In genomic region chr2:156202848-156203437, GRCm38 (mm10) we compare ENCODE assay signal across 8 mouse cellular contexts. TPM values are rescaled to one million over a fixed set of nuclear protein-coding genes. Genes with fewer than 3 reads are reported as not detected.
DNase-seq lines count a peak whose midpoint lies in the region; ATAC-seq lines count a peak whose summit lies in the region.

No protein-coding gene starts in this region.

- H3K4me2 ChIP-seq in hindbrain, embryonic 11.5 days (replicated peaks; ENCODE audit: low read depth, low read length) = no peak overlapping the region
- no peak overlapping the region for H3K4me2 ChIP-seq in intestine, embryonic 16.5 days (ENCODE audit: low read depth, low read length)
- H3K4me2 ChIP-seq in liver, embryonic 12.5 days = no peak overlapping the region

- 86% methylated on average over 3 of the region's 3 CpGs for WGBS in hindbrain, embryonic 11.5 days
- 83% methylated on average over 3 of the region's 3 CpGs for WGBS in hindbrain, embryonic 10.5 days
- WGBS in intestine, embryonic 16.5 days = 42% methylated on average over 3 of the region's 3 CpGs
- 76% methylated on average over 3 of the region's 3 CpGs for whole genome bisulfite sequencing in liver, embryonic 12.5 days (ENCODE audit: insufficient replicate concordance)

- H3K27ac ChIP-seq in hindbrain, embryonic 11.5 days (ENCODE audit: low read depth, low read length) = peak overlapping the region; percentile 7; the same call in 1 of the 2 replicates
- no peak overlapping the region for H3K27ac ChIP-seq in hindbrain, embryonic 10.5 days
- 0 out of 2 replicates have a peak overlapping the region, but pooled peaks have one; percentile 5 for H3K27ac ChIP-seq in intestine, embryonic 16.5 days (ENCODE audit: low read length)
- peak overlapping the region; percentile 51; the same call in 1 of the 2 replicates for H3K27ac ChIP-seq in liver, embryonic 12.5 days

- no peak overlapping the region for H3K4me3 ChIP-seq in hindbrain, embryonic 11.5 days (ENCODE audit: low read depth, low read length)
- no peak overlapping the region for H3K4me3 ChIP-seq in hindbrain, embryonic 10.5 days
- no peak overlapping the region for H3K4me3 ChIP-seq in intestine, embryonic 16.5 days (ENCODE audit: low read length)
- no peak overlapping the region for H3K4me3 ChIP-seq in liver, embryonic 12.5 days

- DNase-seq in hindbrain, embryonic 11.5 days (ENCODE audit: low spot score) = no peak
- no peak for DNase-seq in hindbrain, embryonic 10.5 days (ENCODE audit: low spot score)
- peak; percentile 93 for DNase-seq in brain, adult 2 months (ENCODE audit: low read depth, low spot score)
- peak; percentile 47 for DNase-seq in gastrocnemius, postnatal 10 days
- peak; percentile 77 to 78 for DNase-seq in right cerebral cortex, postnatal 10 days (ENCODE audit: low spot score in 2 of 2)

- H3K4me1 ChIP-seq in hindbrain, embryonic 11.5 days (replicated peaks; ENCODE audit: control insufficient read depth, insufficient read depth, low read length) = no peaks in the 10 kb centered on the region
- H3K4me1 ChIP-seq in hindbrain, embryonic 10.5 days (replicated peaks) = peaks cover 27% of the 10 kb centered on the region
- H3K4me1 ChIP-seq in intestine, embryonic 16.5 days (ENCODE audit: control insufficient read depth, insufficient read depth, low read length) = peaks cover 22% of the 10 kb centered on the region
- H3K4me1 ChIP-seq in liver, embryonic 12.5 days = peaks cover 27% of the 10 kb centered on the region

- H3K9ac ChIP-seq in hindbrain, embryonic 11.5 days (ENCODE audit: low read depth, low read length) = no peak overlapping the region
- H3K9ac ChIP-seq in intestine, embryonic 16.5 days (ENCODE audit: low read depth, low read length) = no peak overlapping the region
- no peak overlapping the region for H3K9ac ChIP-seq in liver, embryonic 12.5 days

- no peaks in the 10 kb centered on the region for H3K27me3 ChIP-seq in hindbrain, embryonic 11.5 days (ENCODE audit: control insufficient read depth, insufficient read depth, low read length)
- no peaks in the 10 kb centered on the region for H3K27me3 ChIP-seq in hindbrain, embryonic 10.5 days (ENCODE audit: insufficient read depth, poor library complexity, severe bottlenecking)
- no peaks in the 10 kb centered on the region for H3K27me3 ChIP-seq in intestine, embryonic 16.5 days (replicated peaks; ENCODE audit: control insufficient read depth, insufficient read depth, low read length)
- no peaks in the 10 kb centered on the region for H3K27me3 ChIP-seq in liver, embryonic 12.5 days (replicated peaks)

- H3K36me3 ChIP-seq in hindbrain, embryonic 11.5 days (ENCODE audit: control insufficient read depth, insufficient read depth, low read length) = 0 out of 2 replicates have a peak, but pooled peaks cover 6% of the 10 kb centered on the region
- H3K36me3 ChIP-seq in hindbrain, embryonic 10.5 days = peaks cover 88% of the 10 kb centered on the region
- no peaks in the 10 kb centered on the region; the same call in 1 of the 2 replicates for H3K36me3 ChIP-seq in intestine, embryonic 16.5 days (ENCODE audit: control insufficient read depth, insufficient read depth, low read length)
- peaks cover 35% of the 10 kb centered on the region for H3K36me3 ChIP-seq in liver, embryonic 12.5 days

- no peaks in the 10 kb centered on the region for H3K9me3 ChIP-seq in hindbrain, embryonic 11.5 days (ENCODE audit: control insufficient read depth, low read length)
- H3K9me3 ChIP-seq in hindbrain, embryonic 10.5 days = no peaks in the 10 kb centered on the region
- H3K9me3 ChIP-seq in intestine, embryonic 16.5 days (ENCODE audit: control insufficient read depth, low read length) = no peaks in the 10 kb centered on the region
- H3K9me3 ChIP-seq in liver, embryonic 12.5 days (replicated peaks) = no peaks in the 10 kb centered on the region

- no peak for ATAC-seq in hindbrain, embryonic 11.5 days (ENCODE audit: low FRiP score)
- ATAC-seq in intestine, embryonic 16.5 days = peak; percentile 56
- ATAC-seq in liver, embryonic 12.5 days = no peak
- ATAC-seq in CD4-positive, CD25-positive, alpha-beta regulatory T cell, adult 4 months = no peak

RNA-seq across cellular contexts. Expression of gene Phf20, which starts 6.7 kb away (rescaled TPM):
- 80.9 and 104 TPM in 2 replicates for polyA plus RNA-seq in hindbrain, embryonic 11.5 days (2014; fragmentation: Nextera tagmentation; extraction: Ambion mirVana)
- polyA plus RNA-seq in hindbrain, embryonic 10.5 days (2016; fragmentation: Nextera tagmentation; extraction: Ambion mirVana) = 68.3 and 73.4 TPM in 2 replicates
- total RNA-seq in gastrocnemius, postnatal 10 days (2021) = 10 to 100 TPM; 25.1 to 27.3 TPM
- 46.8 and 53.2 TPM in 2 replicates for polyA plus RNA-seq in intestine, embryonic 16.5 days (2015; fragmentation: Nextera tagmentation; extraction: Ambion mirVana)
- polyA plus RNA-seq in liver, embryonic 12.5 days (2016; fragmentation: Nextera tagmentation; extraction: Ambion mirVana) = 22.1 and 26.2 TPM in 2 replicates
- polyA plus RNA-seq in CD4-positive, CD25-positive, alpha-beta regulatory T cell, adult 4 months (2017; shearing (Covaris generic)) = 10 to 100 TPM; 70.0 to 87.9 TPM

RNA-seq across cellular contexts. Expression of gene Rbm39, which starts 22.9 kb away (rescaled TPM):
- 639 and 715 TPM in 2 replicates for polyA plus RNA-seq in hindbrain, embryonic 11.5 days (2014; fragmentation: Nextera tagmentation; extraction: Ambion mirVana)
- polyA plus RNA-seq in hindbrain, embryonic 10.5 days (2016; fragmentation: Nextera tagmentation; extraction: Ambion mirVana) = 485 and 564 TPM in 2 replicates
- 100 to 1,000 TPM; 139 to 199 TPM for total RNA-seq in gastrocnemius, postnatal 10 days (2021)
- polyA plus RNA-seq in intestine, embryonic 16.5 days (2015; fragmentation: Nextera tagmentation; extraction: Ambion mirVana) = 450 and 473 TPM in 2 replicates
- polyA plus RNA-seq in liver, embryonic 12.5 days (2016; fragmentation: Nextera tagmentation; extraction: Ambion mirVana) = 328 and 329 TPM in 2 replicates
- 100 to 1,000 TPM; 592 to 714 TPM for polyA plus RNA-seq in CD4-positive, CD25-positive, alpha-beta regulatory T cell, adult 4 months (2017; shearing (Covaris generic))

RNA-seq across cellular contexts. Expression of gene Nfs1, which starts 59.0 kb away (rescaled TPM):
- 37.1 and 37.7 TPM in 2 replicates for polyA plus RNA-seq in hindbrain, embryonic 11.5 days (2014; fragmentation: Nextera tagmentation; extraction: Ambion mirVana)
- polyA plus RNA-seq in hindbrain, embryonic 10.5 days (2016; fragmentation: Nextera tagmentation; extraction: Ambion mirVana) = 41.6 and 43.5 TPM in 2 replicates
- total RNA-seq in gastrocnemius, postnatal 10 days (2021) = 10 to 100 TPM; 48.4 to 55.1 TPM
- 69.0 and 69.2 TPM in 2 replicates for polyA plus RNA-seq in intestine, embryonic 16.5 days (2015; fragmentation: Nextera tagmentation; extraction: Ambion mirVana)
- polyA plus RNA-seq in liver, embryonic 12.5 days (2016; fragmentation: Nextera tagmentation; extraction: Ambion mirVana) = 70.7 and 72.0 TPM in 2 replicates
- polyA plus RNA-seq in CD4-positive, CD25-positive, alpha-beta regulatory T cell, adult 4 months (2017; shearing (Covaris generic)) = 10 to 100 TPM; 40.2 to 47.6 TPM

RNA-seq across cellular contexts. Expression of gene Romo1, which starts 59.1 kb away (rescaled TPM):
- 386 and 402 TPM in 2 replicates for polyA plus RNA-seq in hindbrain, embryonic 11.5 days (2014; fragmentation: Nextera tagmentation; extraction: Ambion mirVana)
- polyA plus RNA-seq in hindbrain, embryonic 10.5 days (2016; fragmentation: Nextera tagmentation; extraction: Ambion mirVana) = 438 and 481 TPM in 2 replicates
- total RNA-seq in gastrocnemius, postnatal 10 days (2021) = 100 to 1,000 TPM; 207 to 226 TPM
- polyA plus RNA-seq in intestine, embryonic 16.5 days (2015; fragmentation: Nextera tagmentation; extraction: Ambion mirVana) = 358 and 367 TPM in 2 replicates
- 302 and 311 TPM in 2 replicates for polyA plus RNA-seq in liver, embryonic 12.5 days (2016; fragmentation: Nextera tagmentation; extraction: Ambion mirVana)
- polyA plus RNA-seq in CD4-positive, CD25-positive, alpha-beta regulatory T cell, adult 4 months (2017; shearing (Covaris generic)) = 100 to 1,000 TPM; 109 to 134 TPM

Comparison
In these comparisons a context has a peak if more than half of its experiments do, and no peak if none do; other contexts are left out.
1. DNase-seq: peak in brain, adult 2 months (single experiment), gastrocnemius, postnatal 10 days (single experiment) and right cerebral cortex, postnatal 10 days (2 of 2); none in hindbrain, embryonic 11.5 days (single experiment) and hindbrain, embryonic 10.5 days (single experiment).